Mouse (Mus musculus) kidney, adult 10 weeks (tissue): Measurements from ENCODE around the gene Cstb. TPM values are rescaled to one million over a fixed set of nuclear protein-coding genes. Genes with fewer than 3 reads are reported as not detected.

Experiments
- polyA plus RNA-seq: library from polyadenylated mRNA; stranded (reverse); fragments of 350-450 nt; fragmentation: Illumina TruSeq; extraction: RNeasy Lipid Tissue Mini Kit (QIAGEN cat#74804); gene quantifications from one replicate; pipeline ENCODE4 v1.2.3, GENCODE M21; 2014; ENCODE audit warnings: low read depth, low replicate concordance

Cstb gene
- 86.4 TPM for polyA plus RNA-seq

DNA sequence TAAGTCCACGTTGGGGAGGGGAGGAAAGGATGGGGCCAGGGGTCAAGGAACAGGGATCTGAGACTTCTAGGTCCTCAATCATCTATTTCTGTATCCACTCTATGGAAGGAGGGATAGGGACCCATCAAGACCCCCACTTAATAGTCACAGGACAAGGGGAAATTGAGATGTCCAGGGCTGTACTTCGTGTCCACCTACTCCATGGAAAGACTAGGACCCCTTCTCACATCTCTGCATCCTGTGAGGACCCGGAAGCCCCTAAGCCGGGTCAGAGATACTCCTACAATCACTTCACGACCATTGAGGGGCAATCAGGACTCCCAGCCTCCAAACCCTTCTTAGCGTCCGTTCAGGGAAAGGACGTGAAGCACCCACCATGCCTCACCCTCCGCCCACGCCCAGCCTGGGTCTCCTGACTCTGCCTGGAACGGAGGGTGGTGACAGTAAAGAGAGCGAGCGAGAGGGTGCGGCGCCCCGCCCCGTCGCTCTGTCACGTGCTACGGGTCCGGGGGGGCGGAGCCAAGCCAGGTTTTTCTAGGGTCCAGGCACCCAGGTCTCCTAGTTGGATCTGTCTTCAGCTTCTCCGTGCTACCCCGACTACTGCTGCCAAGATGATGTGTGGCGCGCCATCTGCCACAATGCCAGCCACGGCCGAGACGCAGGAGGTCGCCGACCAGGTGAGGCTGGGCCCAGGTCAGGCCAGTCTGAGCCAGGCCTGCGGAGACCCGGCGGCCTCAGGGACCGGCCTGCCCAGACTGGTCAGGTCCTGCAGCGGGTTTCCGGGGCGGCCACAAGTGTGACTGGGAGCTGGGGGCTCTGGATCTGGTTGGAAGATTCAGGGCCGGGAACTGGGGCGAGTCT lies at the start of gene Cstb:
TSS of gene Cstb (plus strand) at position 489 of the 861 bp plus-strand sequence.

DNA sequence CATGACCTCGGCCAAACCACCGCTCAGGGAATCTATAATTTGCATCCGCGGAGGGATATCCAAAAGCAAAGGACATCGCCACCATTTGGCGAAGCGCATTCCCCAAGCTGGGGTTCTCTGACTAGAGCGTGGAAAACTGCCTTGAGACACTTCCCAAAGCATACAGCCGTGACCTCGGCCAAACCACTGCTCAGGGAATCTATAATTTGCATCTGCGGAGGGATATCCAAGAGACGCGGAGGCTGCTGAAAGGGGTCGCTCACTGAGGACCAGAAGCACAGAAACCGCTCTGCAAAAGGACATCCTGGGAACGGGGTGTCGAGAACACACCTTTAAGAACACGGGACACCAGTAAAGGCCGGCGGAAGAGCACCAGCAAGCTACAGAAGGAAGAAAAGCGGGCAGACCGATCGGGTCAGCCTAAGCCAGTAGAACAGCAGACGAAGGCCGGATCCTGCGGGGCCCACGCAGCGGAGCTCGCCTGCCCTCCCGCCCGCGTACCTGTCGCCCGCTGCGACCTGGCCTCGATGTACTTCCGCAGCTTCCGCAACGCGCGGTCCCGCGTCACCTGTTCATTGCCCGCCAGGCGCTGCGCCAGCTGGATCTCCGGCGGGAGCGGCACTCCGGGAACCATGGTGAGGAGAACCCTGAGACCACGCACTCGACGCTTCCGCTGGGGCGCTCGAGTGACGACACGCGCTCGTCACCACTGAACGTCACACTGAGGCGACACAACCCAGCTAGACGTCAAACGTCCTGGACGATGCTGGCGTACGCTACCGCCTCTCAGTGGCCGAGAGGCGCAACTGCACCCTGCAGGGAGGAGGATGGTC lies 12.9 kb upstream of the Cstb start, which contains the start of gene Rrp1:
TSS of gene Rrp1 (minus strand) at position 725 of the 833 bp plus-strand sequence.

DNA sequence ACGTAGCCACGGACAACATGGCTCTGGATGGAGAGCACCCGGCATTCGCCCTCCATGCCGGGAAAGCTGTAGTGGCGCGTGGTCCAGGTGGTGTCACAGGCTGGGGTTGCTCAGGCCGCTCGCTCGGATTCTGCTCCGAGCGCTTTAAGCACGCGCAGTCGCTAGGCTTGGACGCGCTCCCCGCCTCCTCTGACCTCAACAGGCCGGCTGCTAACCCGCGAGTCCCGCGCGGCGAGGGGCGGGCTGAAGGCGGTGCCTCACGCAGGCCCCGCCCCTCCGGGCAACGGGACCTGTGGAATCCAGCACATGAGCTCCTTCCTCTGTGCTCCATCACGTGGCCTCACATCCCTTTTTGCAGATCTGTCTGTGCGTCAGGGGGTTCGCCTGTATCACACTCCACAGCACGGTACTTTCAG lies 39.3 kb downstream of the Cstb start, which contains the start of gene Pdxk:
TSS of gene Pdxk (minus strand) at position 184 of the 416 bp plus-strand sequence.

Other genes starting within 250 kb of the Cstb start
- 2.1 TPM for gene Pwp2, start 240.5 kb upstream of the Cstb start, polyA plus RNA-seq
- 16.4 TPM for gene Trappc10, start 181.0 kb upstream of the Cstb start, polyA plus RNA-seq
- gene Agpat3, start 73.2 kb upstream of the Cstb start, polyA plus RNA-seq: 46.5 TPM
- 35.3 TPM for gene Rrp1, start 12.6 kb upstream of the Cstb start, polyA plus RNA-seq
- 23.9 TPM for gene Pdxk, start 39.3 kb downstream of the Cstb start, polyA plus RNA-seq
- gene Olfr1358, start 91.8 kb downstream of the Cstb start, polyA plus RNA-seq: not detected
- gene Ilvbl, start 148.7 kb downstream of the Cstb start, polyA plus RNA-seq: 5.6 TPM
- 7.0 TPM for gene Syde1, start 166.3 kb downstream of the Cstb start, polyA plus RNA-seq
- not detected for gene Olfr1357, start 192.4 kb downstream of the Cstb start, polyA plus RNA-seq